Mouse (Mus musculus) C2C12 (cell line): ENCODE measurements around the gene Ppie. TPM values are rescaled to one million over a fixed set of nuclear protein-coding genes. Genes with fewer than 3 reads are reported as not detected.

Experiments
- H3K27me3 ChIP-seq: one replicate; pipeline ENCODE4 v1.6.1; 2011; ENCODE audit not compliant: control insufficient read depth, insufficient read depth, insufficient read length
- H3K36me3 ChIP-seq: one replicate; pipeline ENCODE4 v1.6.1; 2011; ENCODE audit not compliant: control insufficient read depth, insufficient read depth
- H3K4me3 ChIP-seq: one replicate; pipeline ENCODE4 v1.5.1; 2011; ENCODE audit warnings: mild to moderate bottlenecking, control low read depth; ENCODE audit not compliant: poor library complexity, insufficient read depth, severe bottlenecking
- H3K79me2 ChIP-seq: one replicate; pipeline ENCODE4 v1.6.1; 2011; ENCODE audit not compliant: control insufficient read depth, insufficient read depth
- H3K79me3 ChIP-seq: one replicate; pipeline ENCODE4 v1.6.1; 2011; ENCODE audit warnings: low read depth, control low read depth
- H3ac ChIP-seq: one replicate; pipeline ENCODE3; 2011; ENCODE audit warnings: low read depth; ENCODE audit not compliant: control insufficient read depth, insufficient read length
- CEBPB ChIP-seq: IDR thresholded peaks from one replicate; pipeline ENCODE4 v1.6.1; 2011; ENCODE audit warnings: low read depth, mild to moderate bottlenecking, control low read depth, moderate library complexity
- CTCF ChIP-seq: IDR thresholded peaks from one replicate; pipeline ENCODE4 v1.5.1; 2011; ENCODE audit not compliant: control insufficient read depth, insufficient read depth, insufficient read length
- FOSL1 ChIP-seq: IDR thresholded peaks from one replicate; pipeline ENCODE4 v1.8.0; 2011; ENCODE audit warnings: mild to moderate bottlenecking, low read length; ENCODE audit not compliant: poor library complexity, insufficient read depth, severe bottlenecking
- MAX ChIP-seq: IDR thresholded peaks from one replicate; pipeline ENCODE4 v1.6.1; 2011; ENCODE audit warnings: mild to moderate bottlenecking, control low read depth
- MYOD1 ChIP-seq: IDR thresholded peaks from one replicate; pipeline ENCODE4 v1.6.1; 2011; ENCODE audit warnings: low read depth; ENCODE audit not compliant: control insufficient read depth, insufficient read length
- MYOG ChIP-seq: IDR thresholded peaks from one replicate; pipeline ENCODE4 v1.6.1; 2011; ENCODE audit not compliant: control insufficient read depth, insufficient read length; ENCODE audit errors: extremely low read depth
- USF1 ChIP-seq: IDR thresholded peaks from one replicate; pipeline ENCODE4 v1.6.1; 2011; ENCODE audit warnings: low read depth, mild to moderate bottlenecking, control low read depth, moderate library complexity
- polyA plus RNA-seq: library from polyadenylated mRNA; unstranded; fragments of >200 nt; fragmentation: generic; extraction: Trizol; gene quantifications from one replicate; pipeline ENCODE4 v1.2.1, GENCODE M21; 2012; ENCODE audit warnings: missing spikeins

Gene Ppie
- polyA plus RNA-seq, 1 experiment: 86.2 TPM

GRCm38 (mm10) chr4:123155004-123155403, 15.3 kb upstream of the Ppie start:
- Histone ChIP-seq H3ac (no peak overlapping the region), H3K79me2 (no peaks in the 10 kb centered on the region), H3K27me3 (peaks cover 20% of the 10 kb centered on the region), H3K36me3 (no peaks in the 10 kb centered on the region), H3K4me3 (no peak overlapping the region), H3K79me3 (no peaks in the 10 kb centered on the region)
- no peak for TF ChIP-seq CEBPB
- TF ChIP-seq MYOD1: no peak
- TF ChIP-seq FOSL1: no peak
- no peak for TF ChIP-seq CTCF
- no peak for TF ChIP-seq MYOG
- TF ChIP-seq MAX: no peak
- TF ChIP-seq USF1: no peak

GRCm38 (mm10) chr4:123152976-123153375, 13.2 kb upstream of the Ppie start:
- Histone ChIP-seq H3K27me3 (peaks cover 11% of the 10 kb centered on the region), H3K79me3 (no peaks in the 10 kb centered on the region), H3K4me3 (no peak overlapping the region), H3K36me3 (no peaks in the 10 kb centered on the region), H3ac (no peak overlapping the region), H3K79me2 (no peaks in the 10 kb centered on the region)
- TF ChIP-seq MAX: no peak

- Histone ChIP-seq H3ac (no peak overlapping the region), H3K4me3 (no peak overlapping the region), H3K27me3 (peaks cover 20% of the 10 kb centered on the region), H3K79me3 (no peaks in the 10 kb centered on the region), H3K79me2 (no peaks in the 10 kb centered on the region), H3K36me3 (no peaks in the 10 kb centered on the region)
- TF ChIP-seq USF1: no peak
- no peak for TF ChIP-seq MAX
- TF ChIP-seq FOSL1: no peak
- TF ChIP-seq CTCF: no peak
- no peak for TF ChIP-seq CEBPB
- TF ChIP-seq MYOG: no peak
- TF ChIP-seq MYOD1: no peak
These were observed 12.3 kb upstream of the Ppie start for GRCm38 (mm10) chr4:123152003-123152402.

GRCm38 (mm10) chr4:123147446-123148150, 7.8 kb upstream of the Ppie start:
- Histone ChIP-seq H3K79me2 (no peaks in the 10 kb centered on the region), H3K79me3 (no peaks in the 10 kb centered on the region), H3K27me3 (peaks cover 28% of the 10 kb centered on the region), H3K36me3 (no peaks in the 10 kb centered on the region), H3K4me3 (no peak overlapping the region), H3ac (no peak overlapping the region)
- no peak for TF ChIP-seq MYOG
- TF ChIP-seq CEBPB: no peak
- no peak for TF ChIP-seq FOSL1
- no peak for TF ChIP-seq MYOD1
- TF ChIP-seq MAX: no peak
- TF ChIP-seq CTCF: no peak
- TF ChIP-seq USF1: no peak

GRCm38 (mm10) chr4:123137551-123137950, 2.2 kb downstream of the Ppie start:
- H3K4me3 ChIP-seq: no peak overlapping the region

GRCm38 (mm10) chr4:123127051-123127450, 12.7 kb downstream of the Ppie start:
- TF ChIP-seq MYOG (no peak), USF1 (no peak), MAX (no peak), CTCF (no peak), FOSL1 (no peak), CEBPB (no peak), MYOD1 (no peak)
- H3K36me3 ChIP-seq: peaks cover 60% of the 10 kb centered on the region

More at GRCm38 (mm10) chr4:123137551-123137950, 2.2 kb downstream of the Ppie start:
- H3K36me3 ChIP-seq: peaks cover 47% of the 10 kb centered on the region
- peaks cover 32% of the 10 kb centered on the region for H3K79me2 ChIP-seq
- H3K79me3 ChIP-seq: peaks cover 16% of the 10 kb centered on the region
- H3K27me3 ChIP-seq: no peaks in the 10 kb centered on the region
- TF ChIP-seq MYOD1 (no peak), MAX (no peak), CTCF (no peak), USF1 (no peak), CEBPB (no peak), MYOG (no peak), FOSL1 (no peak)
- H3ac ChIP-seq: no peak overlapping the region

More at GRCm38 (mm10) chr4:123127051-123127450, 12.7 kb downstream of the Ppie start:
- no peaks in the 10 kb centered on the region for H3K79me2 ChIP-seq
- no peaks in the 10 kb centered on the region for H3K27me3 ChIP-seq
- H3K79me3 ChIP-seq: no peaks in the 10 kb centered on the region
- H3K4me3 ChIP-seq: no peak overlapping the region
- no peak overlapping the region for H3ac ChIP-seq
